Mouse (Mus musculus) bone marrow macrophage, adult 2 months (primary cell): ENCODE data around the gene Taok3.

Experiments used
- CTCF ChIP-seq: IDR thresholded peaks from 2 replicates; pipeline ENCODE4 v1.5.1; 2012; ENCODE audit warnings: low read depth, mild to moderate bottlenecking, low read length, moderate library complexity
- POLR2A ChIP-seq: IDR thresholded peaks from 2 replicates; pipeline ENCODE4 v1.6.1; 2012; ENCODE audit warnings: mild to moderate bottlenecking, low read depth, low read length, borderline replicate concordance

DNA sequence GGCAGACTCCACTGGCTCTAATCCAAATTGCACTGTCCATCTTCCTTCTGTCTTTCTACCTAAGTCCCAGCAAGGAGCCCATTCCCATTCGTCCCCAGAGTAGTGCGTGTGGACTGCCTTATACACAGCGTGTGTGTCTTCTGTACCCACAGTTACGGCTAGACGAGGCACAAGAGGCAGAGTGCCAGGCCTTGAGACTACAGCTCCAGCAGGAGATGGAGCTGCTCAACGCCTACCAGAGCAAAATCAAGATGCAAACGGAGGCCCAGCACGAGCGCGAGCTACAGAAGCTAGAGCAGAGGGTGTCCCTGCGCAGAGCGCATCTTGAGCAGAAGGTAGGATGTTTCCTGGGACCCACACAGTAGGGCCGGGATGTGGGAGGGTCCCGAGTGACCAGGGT lies 152.0 kb downstream of the Taok3 start:
- TF ChIP-seq POLR2A (no peak), CTCF (no peak)
